18 mouse cellular contexts compared by ENCODE assay signal in genomic region chr5:120506490-120506889, GRCm38 (mm10). TPM values are rescaled to one million over a fixed set of nuclear protein-coding genes. Genes with fewer than 3 reads are reported as not detected.
"Had no signal": no experiment of that assay in that cellular context is flagged by ENCODE, and none has a peak within 500 bp of the region (broad histone marks: within the 10 kb centered on the region; RNA-seq: fewer than 3 reads in every experiment).

No protein-coding gene starts in this region.

- ATAC-seq: intestine, embryonic 15.5 days had no signal

- H3K4me3 ChIP-seq: intestine, embryonic 15.5 days; limb, embryonic 12.5 days; midbrain, embryonic 10.5 days; myocyte; neural tube, embryonic 12.5 days had no signal

- H3K27me3 ChIP-seq: intestine, embryonic 15.5 days; limb, embryonic 12.5 days; neural tube, embryonic 12.5 days had no signal

- H3K9ac ChIP-seq: intestine, embryonic 15.5 days; limb, embryonic 12.5 days; liver, embryonic 14.5 days; neural tube, embryonic 12.5 days had no signal

- H3K4me2 ChIP-seq: intestine, embryonic 15.5 days; limb, embryonic 12.5 days; neural tube, embryonic 12.5 days had no signal

- H3K27ac ChIP-seq: intestine, embryonic 15.5 days; limb, embryonic 12.5 days; liver, embryonic 14.5 days; midbrain, embryonic 10.5 days; neural tube, embryonic 12.5 days had no signal

- H3K9me3 ChIP-seq: intestine, embryonic 15.5 days; limb, embryonic 12.5 days; midbrain, embryonic 10.5 days; neural tube, embryonic 12.5 days had no signal

- H3K36me3 ChIP-seq: intestine, embryonic 15.5 days; limb, embryonic 12.5 days; midbrain, embryonic 10.5 days; neural tube, embryonic 12.5 days had no signal

- DNase-seq: kidney, adult 18-20 months; kidney, postnatal 14 days; lung, adult 18-20 months; lung, postnatal 36 days; retina, postnatal 1 day; right cerebral cortex, postnatal 4 days; spleen, adult 18-20 months; thymus, adult 18-20 months; thymus, postnatal 14 days had no signal

RNA-seq across cellular contexts. Expression of gene Sds, which starts 30.2 kb away (rescaled TPM):
- total RNA-seq: megakaryocyte, adult 5-6 weeks had no signal
- polyA plus RNA-seq: intestine, embryonic 15.5 days; kidney, embryonic 14.5 days; limb, embryonic 12.5 days; midbrain, embryonic 10.5 days; myocyte; neural tube, embryonic 12.5 days; stomach, embryonic 14.5 days had no signal
